Mouse (Mus musculus) small intestine, adult 10 weeks (tissue): ENCODE data around the gene Olfr1019. TPM values are rescaled to one million over a fixed set of nuclear protein-coding genes. Genes with fewer than 3 reads are reported as not detected.

Experiments
- polyA plus RNA-seq: library from polyadenylated mRNA; stranded (reverse); fragments of 350-450 nt; fragmentation: Illumina TruSeq; extraction: RNeasy Lipid Tissue Mini Kit (QIAGEN cat#74804); gene quantifications from one replicate; pipeline ENCODE4 v1.2.3, GENCODE M21; 2014; ENCODE audit warnings: low replicate concordance

Gene Olfr1019
- polyA plus RNA-seq = not detected

GRCm38 (mm10) chr2:85845383-85845782, at the start of gene Olfr1019:
Gene Olfr1019 (minus strand): TSS chr2:85845483.

GRCm38 (mm10) chr2:85885340-85885739, 40.1 kb upstream of the Olfr1019 start, which contains the start of gene Olfr1023:
Gene Olfr1023 (plus strand): TSS chr2:85885640.

GRCm38 (mm10) chr2:85868294-85868693, 23.0 kb upstream of the Olfr1019 start, which contains the start of gene Olfr1022:
Gene Olfr1022 (plus strand): TSS chr2:85868594.

GRCm38 (mm10) chr2:85846730-85847129, 1.4 kb upstream of the Olfr1019 start, which contains the start of gene Olfr1020:
Gene Olfr1020 (plus strand): TSS chr2:85847030.

GRCm38 (mm10) chr2:85818179-85818578, 27.1 kb downstream of the Olfr1019 start, which contains the start of gene Olfr1018:
Gene Olfr1018 (plus strand): TSS chr2:85818479.

GRCm38 (mm10) chr2:85802444-85802843, 42.8 kb downstream of the Olfr1019 start, which contains the start of gene Olfr1016:
Gene Olfr1016 (minus strand): TSS chr2:85802544.

Other genes with a start within 250 kb of the Olfr1019 start
- not detected for gene Olfr1000, start 233.6 kb downstream of the Olfr1019 start, polyA plus RNA-seq
- gene Olfr1002, start 194.8 kb downstream of the Olfr1019 start, polyA plus RNA-seq = not detected
- gene Olfr154, start 181.0 kb downstream of the Olfr1019 start, polyA plus RNA-seq = not detected
- gene Olfr1006, start 166.7 kb downstream of the Olfr1019 start, polyA plus RNA-seq = not detected
- not detected for gene Olfr1008, start 156.1 kb downstream of the Olfr1019 start, polyA plus RNA-seq
- not detected for gene Olfr1009, start 130.1 kb downstream of the Olfr1019 start, polyA plus RNA-seq
- not detected for gene Olfr1012, start 82.7 kb downstream of the Olfr1019 start, polyA plus RNA-seq
- gene Olfr1013, start 78.4 kb downstream of the Olfr1019 start, polyA plus RNA-seq = not detected
- not detected for gene Olfr1014, start 72.8 kb downstream of the Olfr1019 start, polyA plus RNA-seq
- not detected for gene Olfr1015, start 63.5 kb downstream of the Olfr1019 start, polyA plus RNA-seq
- not detected for gene Olfr1016, start 42.9 kb downstream of the Olfr1019 start, polyA plus RNA-seq
- gene Olfr1018, start 27.0 kb downstream of the Olfr1019 start, polyA plus RNA-seq = not detected
- gene Olfr1020, start 1.5 kb upstream of the Olfr1019 start, polyA plus RNA-seq = not detected
- gene Olfr1022, start 23.1 kb upstream of the Olfr1019 start, polyA plus RNA-seq = not detected
- gene Olfr1023, start 40.2 kb upstream of the Olfr1019 start, polyA plus RNA-seq = not detected
- not detected for gene Olfr1024, start 59.6 kb upstream of the Olfr1019 start, polyA plus RNA-seq
- gene Olfr1025-ps1, start 69.7 kb upstream of the Olfr1019 start, polyA plus RNA-seq = not detected
- not detected for gene Olfr1026, start 76.1 kb upstream of the Olfr1019 start, polyA plus RNA-seq
- not detected for gene Olfr1028, start 105.0 kb upstream of the Olfr1019 start, polyA plus RNA-seq
- gene Olfr1029, start 128.4 kb upstream of the Olfr1019 start, polyA plus RNA-seq = not detected
- gene Olfr1030, start 133.8 kb upstream of the Olfr1019 start, polyA plus RNA-seq = not detected
- not detected for gene Olfr1031, start 144.8 kb upstream of the Olfr1019 start, polyA plus RNA-seq
- not detected for gene Olfr1032, start 160.1 kb upstream of the Olfr1019 start, polyA plus RNA-seq
- gene Olfr1033, start 175.2 kb upstream of the Olfr1019 start, polyA plus RNA-seq = 3.2 TPM
- gene Olfr1034, start 200.4 kb upstream of the Olfr1019 start, polyA plus RNA-seq = 0.89 TPM
- not detected for gene Olfr1036, start 228.5 kb upstream of the Olfr1019 start, polyA plus RNA-seq
- gene Olfr1037, start 241.9 kb upstream of the Olfr1019 start, polyA plus RNA-seq = not detected